Mouse (Mus musculus) spleen, adult 2 months (tissue): Measurements from ENCODE around the gene Ngfr.

ENCODE experiments used
- CTCF ChIP-seq: fragments of 200-500 bp; IDR thresholded peaks from 2 replicates; pipeline ENCODE4 v1.5.1; 2011; ENCODE audit warnings: mild to moderate bottlenecking, inconsistent platforms; ENCODE audit not compliant: insufficient read depth, insufficient read length, insufficient replicate concordance; ENCODE audit errors: extremely low read depth
- POLR2A ChIP-seq: fragments of 200-500 bp; IDR thresholded peaks from 2 replicates; pipeline ENCODE4 v1.6.1; 2011; ENCODE audit warnings: low read depth, low read length, inconsistent platforms

DNA sequence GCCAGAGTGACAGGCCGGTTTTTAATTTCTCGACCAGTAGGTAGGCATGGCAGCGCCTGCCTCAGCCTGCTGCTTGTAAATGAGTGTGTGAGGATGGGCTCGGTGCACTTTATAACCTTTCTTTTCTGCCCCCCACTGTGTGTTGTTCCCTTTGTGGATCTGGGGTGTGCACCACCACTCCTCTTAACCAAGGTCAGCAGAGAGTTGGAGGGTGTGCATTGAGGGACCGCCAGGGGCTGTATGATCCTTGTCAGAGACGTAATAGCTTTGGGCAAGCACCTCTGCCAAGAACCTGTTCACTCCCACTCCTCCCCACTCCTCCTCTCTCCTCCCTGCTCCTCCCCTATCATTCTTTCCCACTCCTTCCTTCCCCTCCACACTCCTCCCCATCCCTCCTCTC, 4.1 kb downstream of the Ngfr start:
- TF ChIP-seq POLR2A: no peak
- no peak for TF ChIP-seq CTCF
